Mouse (Mus musculus) lung, embryonic 15.5 days (tissue): Measurements from ENCODE around the gene Prkag3. TPM values are rescaled to one million over a fixed set of nuclear protein-coding genes. Genes with fewer than 3 reads are reported as not detected.
A peak's percentile ranks its signal among the peaks of the same experiment; 100 is the strongest.

Experiments used
- ATAC-seq: fragments of 200-750 bp; cut with Nextera tagmentation; 2 replicates; pipeline ENCODE4 v1.8.0; 2017; ENCODE audit warnings: moderate number of reproducible peaks, borderline replicate concordance; ENCODE audit not compliant: low FRiP score, low TSS enrichment; ENCODE audit errors: extremely low read depth
- H3K27ac ChIP-seq: fragments of 300-500 bp; sonication (generic); 2 replicates; pipeline ENCODE4 v1.5.1; 2015; ENCODE audit warnings: moderate library complexity, mild to moderate bottlenecking, inconsistent platforms
- H3K27me3 ChIP-seq: fragments of 300-500 bp; sonication (generic); 2 replicates; pipeline ENCODE4 v1.6.1; 2015; ENCODE audit warnings: inconsistent platforms
- H3K36me3 ChIP-seq: fragments of 300-500 bp; sonication (generic); 2 replicates; pipeline ENCODE4 v1.6.1; 2015; ENCODE audit warnings: inconsistent platforms
- H3K4me1 ChIP-seq: fragments of 300-500 bp; sonication (generic); 2 replicates; pipeline ENCODE4 v1.6.1; 2015; ENCODE audit warnings: inconsistent platforms
- H3K4me2 ChIP-seq: fragments of 300-500 bp; sonication (generic); 2 replicates; pipeline ENCODE4 v1.6.1; 2015; ENCODE audit warnings: inconsistent platforms, mild to moderate bottlenecking, moderate library complexity
- H3K4me3 ChIP-seq: fragments of 300-500 bp; sonication (generic); 2 replicates; pipeline ENCODE4 v1.5.1; 2015; ENCODE audit warnings: mild to moderate bottlenecking, inconsistent platforms
- H3K9ac ChIP-seq: fragments of 300-500 bp; sonication (generic); 2 replicates; pipeline ENCODE4 v1.6.1; 2015; ENCODE audit warnings: inconsistent platforms
- H3K9me3 ChIP-seq: fragments of 300-500 bp; sonication (generic); 2 replicates; pipeline ENCODE4 v1.6.1; 2016; ENCODE audit warnings: inconsistent platforms
- WGBS: fragments of 180-500 bp; shearing (Covaris S2); methylation state at CpG from one replicate; pipeline ENCODE4 v1.1.7; 2015; 5-methylcytosine and 5-hydroxymethylcytosine counted together
- polyA plus RNA-seq: library from polyadenylated mRNA; unstranded; fragments of >200 nt; fragmentation: Nextera tagmentation; extraction: Ambion mirVana; gene quantifications from 2 replicates; pipeline ENCODE4 v1.2.1, GENCODE M21; 2015

Prkag3 gene
- polyA plus RNA-seq, 1 experiment from 2014 or later, result 0.57 TPM

GRCm38 (mm10) chr1:74754175-74754785, 5.3 kb upstream of the Prkag3 start:
- Histone ChIP-seq H3K4me1 (peaks cover 4% of the 10 kb centered on the region; the same call in 1 of the 2 replicates), H3K27me3 (0 out of 2 replicates have a peak, but pooled peaks cover under 1% of the 10 kb centered on the region), H3K9me3 (no peaks in the 10 kb centered on the region), H3K4me3 (no peak overlapping the region), H3K4me2 (no peak overlapping the region), H3K36me3 (no peaks in the 10 kb centered on the region), H3K9ac (no peak overlapping the region), H3K27ac (no peak overlapping the region)
- no peak for ATAC-seq
- WGBS, result 64% methylated on average over 5 of the region's 5 CpGs

DNA sequence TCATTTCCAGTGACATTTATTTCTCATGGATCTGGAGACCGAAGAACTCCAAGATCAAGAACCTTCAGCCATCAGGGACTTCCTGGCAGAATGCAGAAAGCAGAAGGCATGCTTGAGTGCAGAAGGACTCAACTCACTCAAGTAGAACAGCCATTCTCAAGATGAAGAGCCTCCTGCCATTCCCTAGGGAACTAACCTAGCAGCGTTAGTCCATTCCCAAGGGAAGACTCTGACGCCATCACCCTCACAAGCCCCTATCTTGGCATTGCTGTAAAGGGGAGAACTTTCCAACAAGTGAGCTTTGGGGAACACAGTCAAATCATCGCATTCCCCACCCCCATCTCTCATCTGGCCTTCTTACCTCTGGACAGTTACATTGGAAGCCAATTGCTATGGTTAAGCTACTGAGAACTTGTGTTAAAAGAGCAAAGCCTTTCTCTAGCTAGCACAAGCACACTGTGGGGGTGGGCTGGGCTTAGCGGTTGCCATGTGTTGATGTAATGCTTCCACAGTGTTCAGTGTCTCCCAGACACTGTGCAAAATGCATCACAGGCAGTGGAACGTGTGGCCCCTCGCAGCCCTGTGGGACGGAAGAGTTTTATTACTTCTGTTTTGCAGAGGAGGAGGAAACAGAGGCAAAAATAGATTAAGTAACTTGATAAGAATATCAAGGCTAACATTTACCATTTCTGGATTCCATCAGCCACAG, 4.4 kb upstream of the Prkag3 start:
- WGBS, result 80% methylated on average over 8 of the region's 8 CpGs
- no peak for ATAC-seq
- no peak overlapping the region for H3K9ac ChIP-seq

GRCm38 (mm10) chr1:74752833-74753232, 3.8 kb upstream of the Prkag3 start:
- H3K4me1 ChIP-seq, result peaks cover 15% of the 10 kb centered on the region
- 97% methylated on average over 3 of the region's 3 CpGs for WGBS
- H3K9me3 ChIP-seq, result no peaks in the 10 kb centered on the region
- H3K36me3 ChIP-seq, result no peaks in the 10 kb centered on the region
- no peak overlapping the region for H3K4me3 ChIP-seq
- no peak for ATAC-seq
- H3K27me3 ChIP-seq, result peaks cover 15% of the 10 kb centered on the region; the same call in 1 of the 2 replicates
- no peak overlapping the region for H3K4me2 ChIP-seq
- H3K27ac ChIP-seq, result no peak overlapping the region
- no peak overlapping the region for H3K9ac ChIP-seq

More for the DNA sequence above, 4.4 kb upstream of the Prkag3 start:
- Histone ChIP-seq H3K4me3 (no peak overlapping the region), H3K4me2 (no peak overlapping the region), H3K9me3 (no peaks in the 10 kb centered on the region), H3K36me3 (no peaks in the 10 kb centered on the region), H3K27me3 (peaks cover 9% of the 10 kb centered on the region; the same call in 1 of the 2 replicates), H3K27ac (no peak overlapping the region), H3K4me1 (peaks cover 12% of the 10 kb centered on the region)

GRCm38 (mm10) chr1:74752150-74752549, 3.1 kb upstream of the Prkag3 start:
- 80% methylated on average over 8 of the region's 8 CpGs for WGBS

GRCm38 (mm10) chr1:74750683-74751082, 1.7 kb upstream of the Prkag3 start:
- Histone ChIP-seq H3K27ac (no peak overlapping the region), H3K9me3 (no peaks in the 10 kb centered on the region), H3K4me3 (no peak overlapping the region), H3K4me2 (no peak overlapping the region), H3K36me3 (no peaks in the 10 kb centered on the region), H3K27me3 (peaks cover 22% of the 10 kb centered on the region; the same call in 1 of the 2 replicates), H3K4me1 (peaks cover 15% of the 10 kb centered on the region), H3K9ac (no peak overlapping the region)
- WGBS, result 73% methylated on average over 4 of the region's 4 CpGs
- ATAC-seq, result no peak

More at GRCm38 (mm10) chr1:74752150-74752549, 3.1 kb upstream of the Prkag3 start:
- H3K27ac ChIP-seq, result no peak overlapping the region
- H3K9ac ChIP-seq, result no peak overlapping the region
- H3K9me3 ChIP-seq, result no peaks in the 10 kb centered on the region
- H3K27me3 ChIP-seq, result peaks cover 22% of the 10 kb centered on the region; the same call in 1 of the 2 replicates
- no peak for ATAC-seq
- H3K4me2 ChIP-seq, result no peak overlapping the region
- H3K36me3 ChIP-seq, result no peaks in the 10 kb centered on the region
- peaks cover 15% of the 10 kb centered on the region for H3K4me1 ChIP-seq
- H3K4me3 ChIP-seq, result no peak overlapping the region

DNA sequence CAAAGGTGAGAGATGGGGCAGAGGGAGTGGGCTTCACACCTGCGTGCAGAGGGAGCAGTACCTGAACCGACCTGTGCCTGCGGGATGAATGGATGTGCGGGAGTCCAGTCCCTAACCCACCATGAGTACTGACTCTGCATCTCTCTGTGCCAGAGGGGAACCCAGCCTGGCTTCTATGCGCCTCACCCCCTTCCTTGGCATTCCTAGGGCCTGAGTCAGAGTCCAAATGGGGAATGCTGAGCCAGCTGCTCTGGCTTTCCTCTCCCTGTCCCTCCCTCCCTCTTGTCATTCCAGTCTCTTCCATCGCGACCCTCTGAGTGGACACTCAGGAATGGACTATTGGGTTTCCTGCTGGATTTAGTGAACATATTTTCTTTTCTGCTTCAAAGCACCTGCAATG, 280 bp upstream of the Prkag3 start:
- Histone ChIP-seq H3K9ac (no peak overlapping the region), H3K27ac (no peak overlapping the region), H3K4me1 (peaks cover 15% of the 10 kb centered on the region), H3K9me3 (no peaks in the 10 kb centered on the region), H3K27me3 (peaks cover 22% of the 10 kb centered on the region; the same call in 1 of the 2 replicates), H3K4me2 (peak overlapping the region; percentile 49; the same call in 1 of the 2 replicates), H3K36me3 (no peaks in the 10 kb centered on the region), H3K4me3 (no peak overlapping the region)
- ATAC-seq, result peak; percentile 62; the same call in 1 of the 2 replicates
- WGBS, result 34% methylated on average over 7 of the region's 7 CpGs

GRCm38 (mm10) chr1:74747335-74747734, 1.7 kb downstream of the Prkag3 start:
- no peak for ATAC-seq
- 63% methylated on average over 5 of the region's 5 CpGs for WGBS

GRCm38 (mm10) chr1:74740846-74741245, 8.2 kb downstream of the Prkag3 start:
- no peak overlapping the region for H3K9ac ChIP-seq
- H3K27me3 ChIP-seq, result no peaks in the 10 kb centered on the region
- WGBS, result 69% methylated on average over 7 of the region's 7 CpGs
- ATAC-seq, result no peak
- no peaks in the 10 kb centered on the region for H3K36me3 ChIP-seq
- H3K4me3 ChIP-seq, result no peak overlapping the region
- no peak overlapping the region for H3K4me2 ChIP-seq
- no peaks in the 10 kb centered on the region for H3K9me3 ChIP-seq
- H3K27ac ChIP-seq, result no peak overlapping the region
- H3K4me1 ChIP-seq, result no peaks in the 10 kb centered on the region

More at GRCm38 (mm10) chr1:74747335-74747734, 1.7 kb downstream of the Prkag3 start:
- no peaks in the 10 kb centered on the region for H3K9me3 ChIP-seq
- H3K4me1 ChIP-seq, result peaks cover 15% of the 10 kb centered on the region
- H3K36me3 ChIP-seq, result no peaks in the 10 kb centered on the region
- H3K27ac ChIP-seq, result no peak overlapping the region
- H3K27me3 ChIP-seq, result peaks cover 22% of the 10 kb centered on the region; the same call in 1 of the 2 replicates
- no peak overlapping the region for H3K4me3 ChIP-seq
- no peak overlapping the region for H3K9ac ChIP-seq
- H3K4me2 ChIP-seq, result no peak overlapping the region

GRCm38 (mm10) chr1:74737500-74737899, 11.5 kb downstream of the Prkag3 start:
- Histone ChIP-seq H3K36me3 (no peaks in the 10 kb centered on the region), H3K27ac (no peak overlapping the region), H3K4me2 (no peak overlapping the region), H3K27me3 (no peaks in the 10 kb centered on the region), H3K4me3 (no peak overlapping the region), H3K9me3 (no peaks in the 10 kb centered on the region), H3K9ac (no peak overlapping the region), H3K4me1 (no peaks in the 10 kb centered on the region)
- 80% methylated on average over 7 of the region's 7 CpGs for WGBS
- no peak for ATAC-seq

DNA sequence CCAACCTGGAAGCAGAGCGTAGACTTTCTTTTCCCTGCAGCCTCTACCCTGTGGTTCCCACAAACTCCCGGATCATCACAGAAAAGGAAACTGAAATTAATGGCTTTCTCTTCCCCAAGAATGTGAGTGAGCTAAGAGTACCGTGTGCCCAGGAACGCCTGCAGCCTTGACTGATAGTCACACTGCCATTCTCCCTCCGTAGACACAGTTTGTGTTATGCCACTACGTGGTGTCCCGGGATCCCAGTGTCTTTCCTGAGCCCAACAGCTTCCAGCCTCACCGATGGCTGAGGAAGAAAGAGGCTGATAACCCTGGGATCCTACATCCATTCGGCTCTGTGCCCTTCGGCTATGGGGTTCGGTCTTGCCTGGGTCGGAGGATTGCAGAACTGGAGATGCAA, 12.0 kb downstream of the Prkag3 start:
- no peak overlapping the region for H3K9ac ChIP-seq
- H3K4me3 ChIP-seq, result no peak overlapping the region
- ATAC-seq, result no peak
- H3K9me3 ChIP-seq, result no peaks in the 10 kb centered on the region
- H3K36me3 ChIP-seq, result no peaks in the 10 kb centered on the region
- 75% methylated on average over 12 of the region's 12 CpGs for WGBS
- H3K4me1 ChIP-seq, result no peaks in the 10 kb centered on the region
- H3K27me3 ChIP-seq, result no peaks in the 10 kb centered on the region
- no peak overlapping the region for H3K27ac ChIP-seq
- H3K4me2 ChIP-seq, result no peak overlapping the region

- Histone ChIP-seq H3K4me3 (no peak overlapping the region), H3K9ac (no peak overlapping the region), H3K27ac (no peak overlapping the region), H3K4me1 (no peaks in the 10 kb centered on the region), H3K9me3 (no peaks in the 10 kb centered on the region), H3K36me3 (no peaks in the 10 kb centered on the region), H3K27me3 (no peaks in the 10 kb centered on the region), H3K4me2 (no peak overlapping the region)
- no peak for ATAC-seq
- 54% methylated on average over 8 of the region's 8 CpGs for WGBS
These were observed 20.6 kb downstream of the Prkag3 start for GRCm38 (mm10) chr1:74728446-74728845.

DNA sequence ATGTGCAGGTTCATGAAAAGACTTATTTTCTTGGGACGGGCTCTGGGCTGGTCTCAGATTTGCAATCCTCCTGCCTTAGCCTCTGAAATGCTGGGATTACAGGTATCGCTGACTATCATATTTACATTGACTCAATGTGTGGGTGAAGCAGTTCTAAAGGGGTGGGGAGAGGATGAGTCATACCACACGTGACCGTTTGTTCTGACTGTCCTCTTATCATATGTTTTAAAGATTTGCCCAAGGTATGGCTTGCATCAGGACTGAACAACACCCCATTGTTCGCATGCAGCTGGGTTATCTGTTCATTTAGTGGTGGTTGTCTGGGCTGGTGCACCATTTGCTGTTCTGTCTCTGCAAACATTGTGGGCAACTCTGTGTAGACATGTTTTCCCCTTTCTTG, 22.3 kb downstream of the Prkag3 start:
- Histone ChIP-seq H3K27ac (no peak overlapping the region), H3K4me2 (no peak overlapping the region), H3K9ac (no peak overlapping the region), H3K36me3 (no peaks in the 10 kb centered on the region), H3K27me3 (no peaks in the 10 kb centered on the region), H3K4me3 (no peak overlapping the region), H3K4me1 (no peaks in the 10 kb centered on the region), H3K9me3 (no peaks in the 10 kb centered on the region)
- ATAC-seq, result no peak
- WGBS, result 58% methylated on average over 5 of the region's 5 CpGs
